Mouse (Mus musculus): ENCODE data around the gene Zbtb2.
"Not testable (repeated sequence)": the region's sequence is repeated elsewhere in the genome, so short reads cannot be mapped to it uniquely, and the experiment has no call there.

The Zbtb2 gene

GRCm38 (mm10) chr10:4387701-4388383, at the start of gene Zbtb2:
Gene Zbtb2, minus strand, starts transcription at chr10:4388108.
- peak; percentile 74 for DNase-seq

GRCm38 (mm10) chr10:4435416-4435815, 47.5 kb upstream of the Zbtb2 start:
- no peak for DNase-seq

GRCm38 (mm10) chr10:4433871-4434270, 46.0 kb upstream of the Zbtb2 start:
- not testable (repeated sequence) for DNase-seq

- no peak for DNase-seq
Measured at GRCm38 (mm10) chr10:4432996-4433755, 45.3 kb upstream of the Zbtb2 start.

GRCm38 (mm10) chr10:4432123-4432931, 44.4 kb upstream of the Zbtb2 start, which contains the start of the genes Rmnd1 and Armt1:
Gene Rmnd1, minus strand, starts transcription at chr10:4432388.
Gene Armt1, plus strand, starts transcription at chr10:4432467.
- peak; percentile 97 for DNase-seq

GRCm38 (mm10) chr10:4431746-4432122, 43.8 kb upstream of the Zbtb2 start:
- no peak for DNase-seq

- DNase-seq: peak; percentile 15
Measured at GRCm38 (mm10) chr10:4430826-4431225, 42.9 kb upstream of the Zbtb2 start.

GRCm38 (mm10) chr10:4430399-4430798, 42.5 kb upstream of the Zbtb2 start:
- DNase-seq: no peak

- DNase-seq: no peak
Measured at GRCm38 (mm10) chr10:4425245-4425644, 37.3 kb upstream of the Zbtb2 start.

- DNase-seq: no peak
Measured at GRCm38 (mm10) chr10:4407191-4407590, 19.3 kb upstream of the Zbtb2 start.

- DNase-seq: no peak
Measured at GRCm38 (mm10) chr10:4405511-4405910, 17.6 kb upstream of the Zbtb2 start.

GRCm38 (mm10) chr10:4404895-4405491, 17.1 kb upstream of the Zbtb2 start:
- no peak for DNase-seq

GRCm38 (mm10) chr10:4398058-4398457, 10.2 kb upstream of the Zbtb2 start:
- no peak for DNase-seq

- no peak for DNase-seq
Measured at GRCm38 (mm10) chr10:4395321-4395720, 7.4 kb upstream of the Zbtb2 start.

GRCm38 (mm10) chr10:4391851-4392250, 3.9 kb upstream of the Zbtb2 start:
- no peak for DNase-seq

- DNase-seq: no peak
Measured at GRCm38 (mm10) chr10:4391076-4391475, 3.2 kb upstream of the Zbtb2 start.

- no peak for DNase-seq
Measured at GRCm38 (mm10) chr10:4390550-4390949, 2.6 kb upstream of the Zbtb2 start.

GRCm38 (mm10) chr10:4389461-4390112, 1.7 kb upstream of the Zbtb2 start:
- DNase-seq: no peak

GRCm38 (mm10) chr10:4389036-4389435, 1.1 kb upstream of the Zbtb2 start:
- DNase-seq: no peak

GRCm38 (mm10) chr10:4388384-4388745, 457 bp upstream of the Zbtb2 start:
- DNase-seq: no peak

GRCm38 (mm10) chr10:4386609-4387591, 1.0 kb downstream of the Zbtb2 start:
- DNase-seq: peak; percentile 93
